Mouse (Mus musculus) colon, adult 2 months (tissue): ENCODE results near the gene Slco6c1. TPM values are rescaled to one million over a fixed set of nuclear protein-coding genes. Genes with fewer than 3 reads are reported as not detected.

ENCODE experiments used
- polyA plus RNA-seq: library from polyadenylated mRNA; depleted of rRNA; stranded (reverse); fragments of >200 nt; gene quantifications from 2 replicates; pipeline ENCODE4 v1.2.3, GENCODE M21; 2012; rRNA removed

Slco6c1 gene
- not detected in 2 replicates for polyA plus RNA-seq

DNA sequence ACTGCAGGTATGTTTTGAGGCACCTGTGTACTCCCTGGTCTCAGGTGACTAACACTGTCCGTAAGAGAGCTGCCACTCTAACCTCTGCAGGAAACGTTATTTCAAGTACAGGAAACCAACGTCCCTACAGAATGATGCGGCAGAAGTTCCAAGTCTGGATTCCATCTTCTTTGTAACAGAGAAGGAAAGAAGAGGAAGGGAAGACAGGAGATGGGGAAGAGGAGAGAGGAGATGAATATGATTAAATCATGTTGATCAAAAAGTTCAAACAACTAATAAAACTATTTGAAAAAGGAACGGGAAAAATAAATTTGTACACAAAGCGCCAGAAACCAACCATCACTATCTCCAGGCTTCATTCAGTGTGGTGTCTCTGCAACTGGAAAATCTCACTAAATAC lies at the start of gene Slco6c1:
TSS of gene Slco6c1 (minus strand) at position 101 of the 400 bp plus-strand sequence.

